Mouse (Mus musculus) forebrain, embryonic 13.5 days (tissue): Measurements from ENCODE around the gene Kif1c. TPM values are rescaled to one million over a fixed set of nuclear protein-coding genes. Genes with fewer than 3 reads are reported as not detected.

ENCODE experiments used
- ATAC-seq: fragments of 200-750 bp; cut with Nextera tagmentation; 2 replicates; pipeline ENCODE4 v1.8.0; 2017
- H3K27ac ChIP-seq: fragments of 300-500 bp; sonication (generic); 2 replicates; pipeline ENCODE4 v1.5.1; 2015; ENCODE audit warnings: inconsistent platforms, mild to moderate bottlenecking, moderate library complexity
- H3K27me3 ChIP-seq: fragments of 300-500 bp; sonication (generic); 2 replicates; pipeline ENCODE4 v1.6.1; 2015; ENCODE audit warnings: mild to moderate bottlenecking, inconsistent platforms
- H3K36me3 ChIP-seq: fragments of 300-500 bp; sonication (generic); 2 replicates; pipeline ENCODE4 v1.6.1; 2015; ENCODE audit warnings: mild to moderate bottlenecking, inconsistent platforms; ENCODE audit not compliant: poor library complexity, severe bottlenecking
- H3K4me1 ChIP-seq: fragments of 300-500 bp; sonication (generic); 2 replicates; pipeline ENCODE4 v1.6.1; 2015; ENCODE audit warnings: inconsistent platforms
- H3K4me2 ChIP-seq: fragments of 300-500 bp; sonication (generic); 2 replicates; pipeline ENCODE4 v1.6.1; 2015; ENCODE audit warnings: inconsistent platforms, mild to moderate bottlenecking, moderate library complexity
- H3K4me3 ChIP-seq: fragments of 300-500 bp; sonication (generic); 2 replicates; pipeline ENCODE4 v1.5.1; 2015; ENCODE audit warnings: mild to moderate bottlenecking, inconsistent platforms
- H3K9ac ChIP-seq: fragments of 300-500 bp; sonication (generic); 2 replicates; pipeline ENCODE4 v1.6.1; 2015; ENCODE audit warnings: mild to moderate bottlenecking, inconsistent platforms
- H3K9me3 ChIP-seq: fragments of 300-500 bp; sonication (generic); replicated peaks from 2 replicates; pipeline ENCODE4 v1.6.1; 2016; ENCODE audit warnings: inconsistent platforms
- WGBS: fragments of 180-500 bp; shearing (Covaris S2); methylation state at CpG from one replicate; pipeline ENCODE4 v1.1.7; 2015; 5-methylcytosine and 5-hydroxymethylcytosine counted together
- polyA plus RNA-seq: library from polyadenylated mRNA; unstranded; fragments of >200 nt; fragmentation: Nextera tagmentation; extraction: Ambion mirVana; gene quantifications from 2 replicates; pipeline ENCODE4 v1.2.1, GENCODE M21; 2015

Gene Kif1c
- polyA plus RNA-seq, result 1.3 and 1.5 TPM in 2 replicates

GRCm38 (mm10) chr11:70699722-70700556 is at the start of gene Kif1c, which contains the start of gene Inca1:
TSS of gene Kif1c (plus strand) at chr11:70700548.
TSS of gene Inca1 (minus strand) at chr11:70700155.
- ATAC-seq, result peak; percentile 97

GRCm38 (mm10) chr11:70651391-70651790 is 49.0 kb upstream of the Kif1c start:
- WGBS, result 84% methylated on average over 2 of the region's 2 CpGs
- Histone ChIP-seq H3K4me2 (no peak overlapping the region), H3K27me3 (no peaks in the 10 kb centered on the region), H3K36me3 (peaks cover 44% of the 10 kb centered on the region), H3K9ac (no peak overlapping the region), H3K4me3 (no peak overlapping the region), H3K4me1 (peaks cover 56% of the 10 kb centered on the region), H3K27ac (no peak overlapping the region), H3K9me3 (no peaks in the 10 kb centered on the region)
- no peak for ATAC-seq

More at GRCm38 (mm10) chr11:70699722-70700556, at the start of gene Kif1c, which contains the start of gene Inca1:
- Histone ChIP-seq H3K27me3 (no peaks in the 10 kb centered on the region), H3K27ac (peak within 1 kb of the TSS; percentile 69), H3K4me1 (peaks cover 22% of the 10 kb centered on the region), H3K4me3 (peak within 1 kb of the TSS; percentile 93), H3K9ac (peak within 1 kb of the TSS; percentile 90), H3K9me3 (no peaks in the 10 kb centered on the region), H3K4me2 (peak within 1 kb of the TSS; percentile 91), H3K36me3 (peaks cover 19% of the 10 kb centered on the region)
- WGBS, result 1% methylated on average over 67 of the region's 69 CpGs

GRCm38 (mm10) chr11:70652029-70652883 is 48.1 kb upstream of the Kif1c start:
- Histone ChIP-seq H3K4me3 (peak overlapping the region; percentile 100), H3K36me3 (peaks cover 44% of the 10 kb centered on the region), H3K27ac (no peak overlapping the region; the same call in 1 of the 2 replicates), H3K4me2 (peak overlapping the region; percentile 93), H3K9me3 (no peaks in the 10 kb centered on the region), H3K27me3 (no peaks in the 10 kb centered on the region), H3K9ac (peak overlapping the region; percentile 98), H3K4me1 (peaks cover 63% of the 10 kb centered on the region)
- WGBS, result 74% methylated on average over 12 of the region's 12 CpGs
- no peak for ATAC-seq

GRCm38 (mm10) chr11:70652884-70653344 is 47.4 kb upstream of the Kif1c start:
- no peak for ATAC-seq
- Histone ChIP-seq H3K4me2 (peak overlapping the region; percentile 93), H3K4me1 (peaks cover 61% of the 10 kb centered on the region), H3K36me3 (peaks cover 44% of the 10 kb centered on the region), H3K27me3 (no peaks in the 10 kb centered on the region), H3K9me3 (no peaks in the 10 kb centered on the region), H3K27ac (peak overlapping the region; percentile 97), H3K9ac (peak overlapping the region; percentile 98), H3K4me3 (peak overlapping the region; percentile 100)
- WGBS, result 70% methylated on average over 6 of the region's 6 CpGs

- WGBS, result under 1% methylated on average over 61 of the region's 63 CpGs
- Histone ChIP-seq H3K9me3 (no peaks in the 10 kb centered on the region), H3K4me3 (peak overlapping the region; percentile 100), H3K36me3 (peaks cover 41% of the 10 kb centered on the region), H3K4me1 (peaks cover 54% of the 10 kb centered on the region), H3K27ac (peak overlapping the region; percentile 97), H3K4me2 (peak overlapping the region; percentile 93), H3K27me3 (no peaks in the 10 kb centered on the region), H3K9ac (peak overlapping the region; percentile 98)
- ATAC-seq, result peak; percentile 67
Measured at GRCm38 (mm10) chr11:70653345-70654197, 46.8 kb upstream of the Kif1c start.

GRCm38 (mm10) chr11:70654198-70654922 is 46.0 kb upstream of the Kif1c start, which contains the start of gene Pfn1:
TSS of gene Pfn1 (minus strand) at chr11:70654644.
- H3K4me1 ChIP-seq, result peaks cover 46% of the 10 kb centered on the region
- no peaks in the 10 kb centered on the region for H3K9me3 ChIP-seq
- peak within 1 kb of the TSS; percentile 100 for H3K4me3 ChIP-seq
- H3K9ac ChIP-seq, result peak within 1 kb of the TSS; percentile 98
- H3K4me2 ChIP-seq, result peak within 1 kb of the TSS; percentile 93
- H3K36me3 ChIP-seq, result peaks cover 33% of the 10 kb centered on the region
- peak; percentile 65 for ATAC-seq
- WGBS, result under 1% methylated on average over 57 of the region's 61 CpGs
- H3K27ac ChIP-seq, result peak within 1 kb of the TSS; percentile 97
- no peaks in the 10 kb centered on the region for H3K27me3 ChIP-seq

GRCm38 (mm10) chr11:70654923-70655570 is 45.3 kb upstream of the Kif1c start:
- H3K4me2 ChIP-seq, result peak overlapping the region; percentile 93
- under 1% methylated on average over 48 of the region's 48 CpGs for WGBS
- peak overlapping the region; percentile 97 for H3K27ac ChIP-seq
- ATAC-seq, result peak; percentile 42
- H3K36me3 ChIP-seq, result peaks cover 30% of the 10 kb centered on the region
- H3K9me3 ChIP-seq, result no peaks in the 10 kb centered on the region
- peak overlapping the region; percentile 98 for H3K9ac ChIP-seq
- peaks cover 42% of the 10 kb centered on the region for H3K4me1 ChIP-seq
- peak overlapping the region; percentile 100 for H3K4me3 ChIP-seq
- no peaks in the 10 kb centered on the region for H3K27me3 ChIP-seq

GRCm38 (mm10) chr11:70655571-70656455 is 44.5 kb upstream of the Kif1c start:
- H3K4me3 ChIP-seq, result peak overlapping the region; percentile 100
- H3K4me2 ChIP-seq, result peak overlapping the region; percentile 93
- no peaks in the 10 kb centered on the region for H3K27me3 ChIP-seq
- peaks cover 42% of the 10 kb centered on the region for H3K4me1 ChIP-seq
- H3K9me3 ChIP-seq, result no peaks in the 10 kb centered on the region
- ATAC-seq, result peak; percentile 34; the same call in 1 of the 2 replicates
- under 1% methylated on average over 61 of the region's 61 CpGs for WGBS
- H3K9ac ChIP-seq, result peak overlapping the region; percentile 98
- peaks cover 28% of the 10 kb centered on the region for H3K36me3 ChIP-seq
- H3K27ac ChIP-seq, result peak overlapping the region; percentile 97

- Histone ChIP-seq H3K27ac (no peak overlapping the region; the same call in 1 of the 2 replicates), H3K4me1 (peaks cover 42% of the 10 kb centered on the region), H3K27me3 (no peaks in the 10 kb centered on the region), H3K4me2 (peak overlapping the region; percentile 93), H3K4me3 (peak overlapping the region; percentile 100), H3K36me3 (peaks cover 28% of the 10 kb centered on the region), H3K9ac (peak overlapping the region; percentile 98), H3K9me3 (no peaks in the 10 kb centered on the region)
- 6% methylated on average over 16 of the region's 16 CpGs for WGBS
- ATAC-seq, result no peak
Measured at GRCm38 (mm10) chr11:70656456-70656927, 43.9 kb upstream of the Kif1c start.
